Mouse (Mus musculus): ENCODE results near the gene Zg16. TPM values are rescaled to one million over a fixed set of nuclear protein-coding genes. Genes with fewer than 3 reads are reported as not detected.
"Not testable (repeated sequence)": the region's sequence is repeated elsewhere in the genome, so short reads cannot be mapped to it uniquely, and the experiment has no call there.

Gene Zg16
- polyA plus RNA-seq (2011; ENCODE audit: insufficient read depth, insufficient read length, low read depth, missing spikeins), result not detected in 2 replicates

GRCm38 (mm10) chr7:127087278-127088010 is at the start of gene Zg16:
Gene Zg16, minus strand, starts transcription at chr7:127087328.
- not testable (repeated sequence) for H3K9ac ChIP-seq (ENCODE audit: low read depth, poor library complexity, severe bottlenecking); H3K36me3 ChIP-seq (ENCODE audit: control insufficient read depth, insufficient read depth, low read length, poor library complexity, severe bottlenecking); H3K4me3 ChIP-seq (ENCODE audit: low read depth, low read length); H3K27ac ChIP-seq (ENCODE audit: insufficient read depth, low read length); H3K9me3 ChIP-seq (replicated peaks; ENCODE audit: control insufficient read depth, insufficient read depth, low read length, poor library complexity, severe bottlenecking); H3K27me3 ChIP-seq (ENCODE audit: control insufficient read depth, insufficient read depth, low read length, poor library complexity, severe bottlenecking); H3K4me1 ChIP-seq (ENCODE audit: control insufficient read depth, insufficient read depth, low read length)

- H3K36me3 ChIP-seq (ENCODE audit: control insufficient read depth, insufficient read depth, low read length, poor library complexity, severe bottlenecking), result no peaks in the 10 kb centered on the region
- H3K9me3 ChIP-seq (replicated peaks; ENCODE audit: control insufficient read depth, insufficient read depth, low read length, poor library complexity, severe bottlenecking), result no peaks in the 10 kb centered on the region
- no peak overlapping the region for H3K27ac ChIP-seq (ENCODE audit: insufficient read depth, low read length)
- H3K9ac ChIP-seq (ENCODE audit: low read depth, poor library complexity, severe bottlenecking), result no peak overlapping the region
- H3K27me3 ChIP-seq (ENCODE audit: control insufficient read depth, insufficient read depth, low read length, poor library complexity, severe bottlenecking), result no peaks in the 10 kb centered on the region
- H3K4me3 ChIP-seq (ENCODE audit: low read depth, low read length), result peak overlapping the region; percentile 15; the same call in 1 of the 2 replicates
- TF ChIP-seq CTCF (IDR thresholded peaks at IDR 0.05; ENCODE audit: low read depth, low read length), result no peak
- TF ChIP-seq EP300 (IDR thresholded peaks at IDR 0.05; ENCODE audit: insufficient read depth, low read depth, low read length), result no peak
- no peak for TF ChIP-seq POLR2A (IDR thresholded peaks at IDR 0.05; ENCODE audit: insufficient read depth, low read length)
- H3K4me1 ChIP-seq (ENCODE audit: control insufficient read depth, insufficient read depth, low read length), result peaks cover 9% of the 10 kb centered on the region
Observed at GRCm38 (mm10) chr7:127136181-127137071, 49.3 kb upstream of the Zg16 start.

GRCm38 (mm10) chr7:127134821-127135447 is 47.8 kb upstream of the Zg16 start:
- Histone ChIP-seq H3K27ac (ENCODE audit: insufficient read depth, low read length) (no peak overlapping the region), H3K4me3 (ENCODE audit: low read depth, low read length) (no peak overlapping the region), H3K9ac (ENCODE audit: low read depth, poor library complexity, severe bottlenecking) (no peak overlapping the region), H3K9me3 (replicated peaks; ENCODE audit: control insufficient read depth, insufficient read depth, low read length, poor library complexity, severe bottlenecking) (no peaks in the 10 kb centered on the region), H3K27me3 (ENCODE audit: control insufficient read depth, insufficient read depth, low read length, poor library complexity, severe bottlenecking) (no peaks in the 10 kb centered on the region), H3K4me1 (ENCODE audit: control insufficient read depth, insufficient read depth, low read length) (peaks cover 7% of the 10 kb centered on the region), H3K36me3 (ENCODE audit: control insufficient read depth, insufficient read depth, low read length, poor library complexity, severe bottlenecking) (no peaks in the 10 kb centered on the region)
- no peak for TF ChIP-seq EP300 (IDR thresholded peaks at IDR 0.05; ENCODE audit: insufficient read depth, low read depth, low read length)
- no peak for TF ChIP-seq CTCF (IDR thresholded peaks at IDR 0.05; ENCODE audit: low read depth, low read length)
- TF ChIP-seq POLR2A (IDR thresholded peaks at IDR 0.05; ENCODE audit: insufficient read depth, low read length), result no peak

- Histone ChIP-seq H3K4me3 (ENCODE audit: low read depth, low read length) (no peak overlapping the region), H3K9ac (ENCODE audit: low read depth, poor library complexity, severe bottlenecking) (no peak overlapping the region), H3K9me3 (replicated peaks; ENCODE audit: control insufficient read depth, insufficient read depth, low read length, poor library complexity, severe bottlenecking) (no peaks in the 10 kb centered on the region), H3K27ac (ENCODE audit: insufficient read depth, low read length) (no peak overlapping the region), H3K36me3 (ENCODE audit: control insufficient read depth, insufficient read depth, low read length, poor library complexity, severe bottlenecking) (no peaks in the 10 kb centered on the region), H3K4me1 (ENCODE audit: control insufficient read depth, insufficient read depth, low read length) (peaks cover 6% of the 10 kb centered on the region), H3K27me3 (ENCODE audit: control insufficient read depth, insufficient read depth, low read length, poor library complexity, severe bottlenecking) (no peaks in the 10 kb centered on the region)
- TF ChIP-seq EP300 (IDR thresholded peaks at IDR 0.05; ENCODE audit: insufficient read depth, low read depth, low read length) (no peak), POLR2A (IDR thresholded peaks at IDR 0.05; ENCODE audit: insufficient read depth, low read length) (no peak), CTCF (IDR thresholded peaks at IDR 0.05; ENCODE audit: low read depth, low read length) (no peak)
Observed at GRCm38 (mm10) chr7:127133125-127133524, 46.0 kb upstream of the Zg16 start.

- Histone ChIP-seq H3K9ac (ENCODE audit: low read depth, poor library complexity, severe bottlenecking) (no peak overlapping the region), H3K36me3 (ENCODE audit: control insufficient read depth, insufficient read depth, low read length, poor library complexity, severe bottlenecking) (no peaks in the 10 kb centered on the region), H3K27ac (ENCODE audit: insufficient read depth, low read length) (no peak overlapping the region), H3K4me3 (ENCODE audit: low read depth, low read length) (no peak overlapping the region), H3K27me3 (ENCODE audit: control insufficient read depth, insufficient read depth, low read length, poor library complexity, severe bottlenecking) (no peaks in the 10 kb centered on the region), H3K4me1 (ENCODE audit: control insufficient read depth, insufficient read depth, low read length) (peaks cover under 1% of the 10 kb centered on the region), H3K9me3 (replicated peaks; ENCODE audit: control insufficient read depth, insufficient read depth, low read length, poor library complexity, severe bottlenecking) (no peaks in the 10 kb centered on the region)
- TF ChIP-seq CTCF (IDR thresholded peaks at IDR 0.05; ENCODE audit: low read depth, low read length), result peak; percentile 44
- no peak for TF ChIP-seq EP300 (IDR thresholded peaks at IDR 0.05; ENCODE audit: insufficient read depth, low read depth, low read length)
Observed at GRCm38 (mm10) chr7:127129638-127130037, 42.5 kb upstream of the Zg16 start.

Data from ES-Bruce4 (cell line).